Mouse (Mus musculus) kidney, embryonic 14.5 days (tissue): ENCODE measurements around the gene Smad6. TPM values are rescaled to one million over a fixed set of nuclear protein-coding genes. Genes with fewer than 3 reads are reported as not detected.

Source experiments
- ATAC-seq: fragments of 200-750 bp; cut with Nextera tagmentation; 2 replicates; pipeline ENCODE4 v1.8.0; 2017; ENCODE audit warnings: moderate number of reproducible peaks, mild to moderate bottlenecking, moderate TSS enrichment, moderate library complexity; ENCODE audit not compliant: low FRiP score, low TSS enrichment
- H3K27ac ChIP-seq: fragments of 300-500 bp; sonication (generic); 2 replicates; pipeline ENCODE4 v1.5.1; 2014; ENCODE audit warnings: low read depth, mild to moderate bottlenecking, low read length, moderate library complexity, mixed read lengths
- H3K27me3 ChIP-seq: fragments of 300-500 bp; sonication (generic); 2 replicates; pipeline ENCODE4 v1.6.1; 2014; ENCODE audit warnings: mild to moderate bottlenecking, low read length; ENCODE audit not compliant: control insufficient read depth, insufficient read depth
- H3K36me3 ChIP-seq: fragments of 300-500 bp; sonication (generic); 2 replicates; pipeline ENCODE4 v1.6.1; 2014; ENCODE audit warnings: low read length, mixed read lengths; ENCODE audit not compliant: control insufficient read depth, insufficient read depth
- H3K4me1 ChIP-seq: fragments of 300-500 bp; sonication (generic); 2 replicates; pipeline ENCODE4 v1.6.1; 2014; ENCODE audit warnings: low read length, mixed read lengths; ENCODE audit not compliant: control insufficient read depth, insufficient read depth
- H3K4me2 ChIP-seq: fragments of 300-500 bp; sonication (generic); replicated peaks from 2 replicates; pipeline ENCODE4 v1.6.1; 2014; ENCODE audit warnings: low read depth, mild to moderate bottlenecking, low read length
- H3K4me3 ChIP-seq: fragments of 300-500 bp; sonication (generic); 2 replicates; pipeline ENCODE4 v1.5.1; 2014; ENCODE audit warnings: mild to moderate bottlenecking, low read length
- H3K9ac ChIP-seq: fragments of 300-500 bp; sonication (generic); 2 replicates; pipeline ENCODE4 v1.6.1; 2014; ENCODE audit warnings: low read depth, mild to moderate bottlenecking, low read length, moderate library complexity
- H3K9me3 ChIP-seq: fragments of 300-500 bp; sonication (generic); 2 replicates; pipeline ENCODE4 v1.6.1; 2016; ENCODE audit warnings: low read length; ENCODE audit not compliant: control insufficient read depth
- WGBS: fragments of 180-500 bp; shearing (Covaris S2); extraction: QIAGEN DNeasy Blood & Tissue Kit; methylation state at CpG from one replicate; pipeline ENCODE4 v1.1.7; 2014; 5-methylcytosine and 5-hydroxymethylcytosine counted together
- polyA plus RNA-seq: library from polyadenylated mRNA; unstranded; fragments of >200 nt; fragmentation: Nextera tagmentation; extraction: Ambion mirVana; gene quantifications from 2 replicates; pipeline ENCODE4 v1.2.1, GENCODE M21; 2014

Gene Smad6
- polyA plus RNA-seq, 1 experiment from 2014 or later = 14.3 TPM

- no peaks in the 10 kb centered on the region for H3K27me3 ChIP-seq
- peak overlapping the region; percentile 97 for H3K27ac ChIP-seq
- peaks cover 87% of the 10 kb centered on the region for H3K4me1 ChIP-seq
- WGBS = 4% methylated on average over 21 of the region's 21 CpGs
- H3K9ac ChIP-seq = peak overlapping the region; percentile 58; the same call in 1 of the 2 replicates
- H3K4me3 ChIP-seq = 0 out of 2 replicates have a peak overlapping the region, but pooled peaks have one; percentile 1
- H3K36me3 ChIP-seq = no peaks in the 10 kb centered on the region
- ATAC-seq = peak; percentile 66
- no peaks in the 10 kb centered on the region for H3K9me3 ChIP-seq
- peak overlapping the region; percentile 24; the same call in 1 of the 2 replicates for H3K4me2 ChIP-seq
Measured at GRCm38 (mm10) chr9:63959933-63960828, 61.7 kb downstream of the Smad6 start.

GRCm38 (mm10) chr9:63959129-63959932 is 62.5 kb downstream of the Smad6 start:
- 30% methylated on average over 17 of the region's 17 CpGs for WGBS
- peaks cover 79% of the 10 kb centered on the region for H3K4me1 ChIP-seq
- ATAC-seq = peak; percentile 58
- H3K4me3 ChIP-seq = no peak overlapping the region
- H3K4me2 ChIP-seq = peak overlapping the region; percentile 24; the same call in 1 of the 2 replicates
- H3K9me3 ChIP-seq = no peaks in the 10 kb centered on the region
- no peaks in the 10 kb centered on the region for H3K27me3 ChIP-seq
- no peaks in the 10 kb centered on the region for H3K36me3 ChIP-seq
- peak overlapping the region; percentile 58 for H3K9ac ChIP-seq
- peak overlapping the region; percentile 97 for H3K27ac ChIP-seq

GRCm38 (mm10) chr9:63958337-63959030 is 63.4 kb downstream of the Smad6 start:
- H3K27ac ChIP-seq = peak overlapping the region; percentile 97
- peaks cover 4% of the 10 kb centered on the region for H3K36me3 ChIP-seq
- no peaks in the 10 kb centered on the region for H3K27me3 ChIP-seq
- H3K9ac ChIP-seq = peak overlapping the region; percentile 42; the same call in 1 of the 2 replicates
- ATAC-seq = peak; percentile 64
- H3K4me2 ChIP-seq = peak overlapping the region; percentile 25
- H3K4me1 ChIP-seq = peaks cover 71% of the 10 kb centered on the region
- H3K4me3 ChIP-seq = no peak overlapping the region
- 12% methylated on average over 15 of the region's 15 CpGs for WGBS
- no peaks in the 10 kb centered on the region for H3K9me3 ChIP-seq

- ATAC-seq = no peak
- Histone ChIP-seq H3K4me1 (peaks cover 63% of the 10 kb centered on the region), H3K27me3 (no peaks in the 10 kb centered on the region), H3K9ac (no peak overlapping the region), H3K27ac (peak overlapping the region; percentile 97; the same call in 1 of the 2 replicates), H3K4me2 (no peak overlapping the region), H3K36me3 (peaks cover 9% of the 10 kb centered on the region), H3K9me3 (no peaks in the 10 kb centered on the region), H3K4me3 (no peak overlapping the region)
- WGBS = 41% methylated on average over 11 of the region's 11 CpGs
Measured at GRCm38 (mm10) chr9:63957647-63958185, 64.1 kb downstream of the Smad6 start.

GRCm38 (mm10) chr9:63956052-63956451 is 65.8 kb downstream of the Smad6 start:
- Histone ChIP-seq H3K9me3 (no peaks in the 10 kb centered on the region), H3K36me3 (peaks cover 21% of the 10 kb centered on the region), H3K4me1 (peaks cover 48% of the 10 kb centered on the region), H3K4me3 (no peak overlapping the region), H3K9ac (no peak overlapping the region), H3K4me2 (no peak overlapping the region), H3K27ac (no peak overlapping the region), H3K27me3 (no peaks in the 10 kb centered on the region)
- 34% methylated on average over 9 of the region's 9 CpGs for WGBS
- no peak for ATAC-seq

- no peaks in the 10 kb centered on the region for H3K27me3 ChIP-seq
- peaks cover 37% of the 10 kb centered on the region for H3K4me1 ChIP-seq
- ATAC-seq = no peak
- peaks cover 21% of the 10 kb centered on the region for H3K36me3 ChIP-seq
- no peak overlapping the region for H3K4me2 ChIP-seq
- 74% methylated on average over 35 of the region's 35 CpGs for WGBS
- H3K9ac ChIP-seq = no peak overlapping the region
- H3K4me3 ChIP-seq = no peak overlapping the region
- H3K27ac ChIP-seq = no peak overlapping the region
- H3K9me3 ChIP-seq = no peaks in the 10 kb centered on the region
Measured at GRCm38 (mm10) chr9:63953691-63954090, 68.2 kb downstream of the Smad6 start.

- H3K4me1 ChIP-seq = peaks cover 26% of the 10 kb centered on the region; the same call in 1 of the 2 replicates
- H3K4me3 ChIP-seq = no peak overlapping the region
- H3K4me2 ChIP-seq = no peak overlapping the region
- H3K36me3 ChIP-seq = peaks cover 21% of the 10 kb centered on the region
- no peaks in the 10 kb centered on the region for H3K9me3 ChIP-seq
- no peak overlapping the region for H3K9ac ChIP-seq
- 91% methylated on average over 2 of the region's 2 CpGs for WGBS
- ATAC-seq = no peak
- no peaks in the 10 kb centered on the region for H3K27me3 ChIP-seq
- no peak overlapping the region for H3K27ac ChIP-seq
Measured at GRCm38 (mm10) chr9:63952591-63952990, 69.3 kb downstream of the Smad6 start.

- H3K4me1 ChIP-seq = peaks cover 12% of the 10 kb centered on the region; the same call in 1 of the 2 replicates
- no peaks in the 10 kb centered on the region for H3K9me3 ChIP-seq
- H3K27ac ChIP-seq = no peak overlapping the region
- no peaks in the 10 kb centered on the region for H3K27me3 ChIP-seq
- WGBS = 27% methylated on average over 4 of the region's 4 CpGs
- H3K4me2 ChIP-seq = no peak overlapping the region
- H3K9ac ChIP-seq = no peak overlapping the region
- no peak overlapping the region for H3K4me3 ChIP-seq
- ATAC-seq = peak; percentile 61
- H3K36me3 ChIP-seq = peaks cover 21% of the 10 kb centered on the region
Measured at GRCm38 (mm10) chr9:63950357-63950756, 71.5 kb downstream of the Smad6 start.
